In the genomic region with DNA sequence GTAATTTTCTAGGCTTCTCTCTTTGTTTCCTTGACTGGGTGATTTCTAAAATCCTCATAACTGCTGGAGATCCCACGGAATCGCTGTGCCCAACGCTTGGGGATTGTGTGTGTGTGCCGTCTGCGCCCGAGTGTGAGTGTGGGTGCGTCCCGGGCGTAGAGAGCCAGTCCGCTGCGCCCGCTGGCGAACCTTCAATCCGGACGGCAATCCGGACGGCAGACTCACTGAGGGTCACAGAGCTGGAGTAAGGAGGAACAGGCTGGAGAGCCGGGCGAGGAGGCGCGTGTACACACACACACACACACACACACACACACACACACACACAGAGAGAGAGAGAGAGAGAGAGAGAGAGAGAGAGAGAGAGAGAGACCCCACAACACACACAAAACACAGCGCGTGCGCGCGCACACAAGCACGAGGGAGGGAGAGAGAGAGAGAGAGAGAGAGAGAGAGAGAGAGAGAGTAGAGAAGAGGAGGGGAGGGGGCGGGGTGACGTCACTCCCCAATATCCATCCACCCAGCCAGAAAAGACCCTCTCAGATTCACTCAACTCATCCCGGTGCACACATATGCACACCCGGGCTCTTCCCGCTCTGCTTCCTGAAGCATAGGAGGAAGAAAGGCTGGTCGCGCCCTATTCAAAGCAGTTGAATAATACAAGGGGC, we compare ENCODE assay signal across 8 mouse cellular contexts.
DNase-seq lines count a peak whose midpoint lies in the region; ATAC-seq lines count a peak whose summit lies in the region.

No protein-coding gene starts in this region.

- peak overlapping the region; percentile 59 for H3K4me2 ChIP-seq in embryonic facial prominence, embryonic 12.5 days (replicated peaks)
- H3K4me2 ChIP-seq in heart, embryonic 12.5 days, result peak overlapping the region; percentile 81
- peak overlapping the region; percentile 90 for H3K4me2 ChIP-seq in lung, embryonic 16.5 days (ENCODE audit: low read depth, low read length)

- peak overlapping the region; percentile 95 for H3K9ac ChIP-seq in embryonic facial prominence, embryonic 12.5 days
- H3K9ac ChIP-seq in heart, embryonic 12.5 days, result peak overlapping the region; percentile 98
- H3K9ac ChIP-seq in lung, embryonic 16.5 days (ENCODE audit: low read length), result peak overlapping the region; percentile 90

- WGBS in embryonic facial prominence, embryonic 12.5 days, result 1% methylated on average over 34 of the region's 34 CpGs
- under 1% methylated on average over 31 of the region's 34 CpGs for WGBS in heart, embryonic 12.5 days
- WGBS in lung, embryonic 16.5 days, result under 1% methylated on average over 32 of the region's 34 CpGs

- peak overlapping the region; percentile 97 for H3K27ac ChIP-seq in embryonic facial prominence, embryonic 12.5 days
- peak overlapping the region; percentile 94 for H3K27ac ChIP-seq in heart, embryonic 12.5 days (ENCODE audit: poor library complexity, severe bottlenecking)
- H3K27ac ChIP-seq in lung, embryonic 16.5 days (ENCODE audit: low read length), result peak overlapping the region; percentile 92

- ATAC-seq in embryonic facial prominence, embryonic 12.5 days (ENCODE audit: insufficient number of reproducible peaks, insufficient read depth, low FRiP score, low TSS enrichment), result peak; percentile 87
- peak; percentile 74 for ATAC-seq in heart, embryonic 12.5 days (ENCODE audit: insufficient number of reproducible peaks, low FRiP score)
- ATAC-seq in lung, embryonic 16.5 days (ENCODE audit: low read depth), result peak; percentile 80

- no peaks in the 10 kb centered on the region for H3K9me3 ChIP-seq in embryonic facial prominence, embryonic 12.5 days
- no peaks in the 10 kb centered on the region for H3K9me3 ChIP-seq in heart, embryonic 12.5 days (replicated peaks)
- H3K9me3 ChIP-seq in lung, embryonic 16.5 days (ENCODE audit: control insufficient read depth, low read length), result no peaks in the 10 kb centered on the region

- H3K36me3 ChIP-seq in embryonic facial prominence, embryonic 12.5 days, result no peaks in the 10 kb centered on the region
- no peaks in the 10 kb centered on the region for H3K36me3 ChIP-seq in heart, embryonic 12.5 days
- no peaks in the 10 kb centered on the region for H3K36me3 ChIP-seq in lung, embryonic 16.5 days (ENCODE audit: control insufficient read depth, insufficient read depth, low read length)

- peak overlapping the region; percentile 84 for H3K4me3 ChIP-seq in embryonic facial prominence, embryonic 12.5 days
- H3K4me3 ChIP-seq in heart, embryonic 12.5 days, result peak overlapping the region; percentile 97
- peak overlapping the region; percentile 78 for H3K4me3 ChIP-seq in lung, embryonic 16.5 days (ENCODE audit: low read length)

- DNase-seq in ovary, adult 18-20 months (ENCODE audit: low spot score), result peak; percentile 45
- DNase-seq in ovary, postnatal 10 days (ENCODE audit: low spot score), result no peak
- peak; percentile 70 to 83 for DNase-seq in kidney, postnatal 4 days
- peak; percentile 54 for DNase-seq in retina, postnatal 7 days (ENCODE audit: low read depth, low spot score)
- DNase-seq in thymus, adult 18-20 months, result no peak

- no peaks in the 10 kb centered on the region for H3K27me3 ChIP-seq in embryonic facial prominence, embryonic 12.5 days
- no peaks in the 10 kb centered on the region for H3K27me3 ChIP-seq in heart, embryonic 12.5 days (replicated peaks)
- H3K27me3 ChIP-seq in lung, embryonic 16.5 days (ENCODE audit: control insufficient read depth, insufficient read depth, low read depth, low read length), result peaks cover 3% of the 10 kb centered on the region; the same call in 1 of the 2 replicates

- H3K4me1 ChIP-seq in embryonic facial prominence, embryonic 12.5 days, result no peaks in the 10 kb centered on the region
- H3K4me1 ChIP-seq in heart, embryonic 12.5 days (replicated peaks), result peaks cover 4% of the 10 kb centered on the region; the same call in 1 of the 2 replicates
- H3K4me1 ChIP-seq in lung, embryonic 16.5 days (replicated peaks; ENCODE audit: control insufficient read depth, insufficient read depth, low read length), result no peaks in the 10 kb centered on the region

Comparison
In these comparisons a context has a peak if more than half of its experiments do, and no peak if none do; other contexts are left out.
1. DNase-seq: peak in ovary, adult 18-20 months (single experiment), kidney, postnatal 4 days (2 of 2) and retina, postnatal 7 days (single experiment); none in ovary, postnatal 10 days (single experiment) and thymus, adult 18-20 months (0 of 2).
2. Peak in every context shown above with its lines, with median percentiles within 50 percentile points of each other: ATAC-seq, H3K27ac ChIP-seq, H3K4me2 ChIP-seq, H3K4me3 ChIP-seq and H3K9ac ChIP-seq.